Mouse (Mus musculus): Measurements from ENCODE around the gene Sel1l3. TPM values are rescaled to one million over a fixed set of nuclear protein-coding genes. Genes with fewer than 3 reads are reported as not detected.

Sel1l3 gene
- polyA plus RNA-seq, 1 experiment from 2014 or later = 5.6 TPM

GRCm38 (mm10) chr5:53208731-53209130 is 5.0 kb downstream of the Sel1l3 start:
- no peak overlapping the region for H3K4me2 ChIP-seq (ENCODE audit: low read length)
- no peaks in the 10 kb centered on the region for H3K9me3 ChIP-seq (ENCODE audit: control insufficient read depth, low read length)
- peaks cover 12% of the 10 kb centered on the region for H3K4me1 ChIP-seq (ENCODE audit: control insufficient read depth, insufficient read depth, low read depth, low read length)
- H3K36me3 ChIP-seq (ENCODE audit: control insufficient read depth, insufficient read depth, low read length) = no peaks in the 10 kb centered on the region
- 100% methylated on average over 1 of the region's 1 CpGs for WGBS
- no peak overlapping the region for H3K27ac ChIP-seq (ENCODE audit: low read depth, low read length)
- no peak overlapping the region for H3K9ac ChIP-seq (ENCODE audit: low read depth, low read length)
- ATAC-seq = no peak
- H3K4me3 ChIP-seq (ENCODE audit: low read length) = no peak overlapping the region
- no peaks in the 10 kb centered on the region for H3K27me3 ChIP-seq (replicated peaks; ENCODE audit: control insufficient read depth, insufficient read depth, low read length)

DNA sequence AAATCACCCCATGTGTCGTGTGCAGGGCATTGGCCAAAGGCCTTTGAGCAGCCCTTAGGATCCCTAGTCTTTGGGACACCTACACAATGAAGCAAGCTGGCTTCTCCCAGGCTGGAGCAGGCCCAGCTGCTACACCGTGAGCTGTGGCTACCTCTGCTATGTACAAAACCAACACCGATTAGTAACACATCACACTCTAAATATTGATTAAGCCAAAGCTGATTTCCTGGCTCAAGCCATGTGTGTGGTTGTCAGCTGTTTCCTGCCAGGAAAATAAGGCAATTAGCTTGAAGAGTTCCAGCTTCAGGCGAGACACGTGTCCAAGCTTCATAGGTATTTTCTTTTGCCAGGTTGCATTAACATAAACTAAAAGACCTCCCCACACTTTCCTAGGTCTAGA is 7.2 kb downstream of the Sel1l3 start:
- Histone ChIP-seq H3K4me2 (ENCODE audit: low read length) (no peak overlapping the region), H3K9ac (ENCODE audit: low read depth, low read length) (no peak overlapping the region), H3K4me1 (ENCODE audit: control insufficient read depth, insufficient read depth, low read depth, low read length) (peaks cover 3% of the 10 kb centered on the region), H3K36me3 (ENCODE audit: control insufficient read depth, insufficient read depth, low read length) (no peaks in the 10 kb centered on the region), H3K27ac (ENCODE audit: low read depth, low read length) (no peak overlapping the region), H3K4me3 (ENCODE audit: low read length) (no peak overlapping the region), H3K27me3 (replicated peaks; ENCODE audit: control insufficient read depth, insufficient read depth, low read length) (no peaks in the 10 kb centered on the region), H3K9me3 (ENCODE audit: control insufficient read depth, low read length) (no peaks in the 10 kb centered on the region)
- 75% methylated on average over 5 of the region's 5 CpGs for WGBS
- no peak for ATAC-seq

GRCm38 (mm10) chr5:53202748-53203147 is 11.0 kb downstream of the Sel1l3 start:
- H3K9me3 ChIP-seq (ENCODE audit: control insufficient read depth, low read length) = no peaks in the 10 kb centered on the region
- H3K4me3 ChIP-seq (ENCODE audit: low read length) = no peak overlapping the region
- H3K27ac ChIP-seq (ENCODE audit: low read depth, low read length) = no peak overlapping the region
- WGBS = 88% methylated on average over 8 of the region's 8 CpGs
- no peak overlapping the region for H3K4me2 ChIP-seq (ENCODE audit: low read length)
- no peak for ATAC-seq
- H3K36me3 ChIP-seq (ENCODE audit: control insufficient read depth, insufficient read depth, low read length) = no peaks in the 10 kb centered on the region
- H3K4me1 ChIP-seq (ENCODE audit: control insufficient read depth, insufficient read depth, low read depth, low read length) = no peaks in the 10 kb centered on the region
- H3K27me3 ChIP-seq (replicated peaks; ENCODE audit: control insufficient read depth, insufficient read depth, low read length) = no peaks in the 10 kb centered on the region
- H3K9ac ChIP-seq (ENCODE audit: low read depth, low read length) = no peak overlapping the region

- no peak overlapping the region for H3K27ac ChIP-seq (ENCODE audit: low read depth, low read length)
- 0 out of 2 replicates have a peak, but pooled peaks have one; percentile 16 for ATAC-seq
- no peak overlapping the region for H3K4me2 ChIP-seq (ENCODE audit: low read length)
- H3K4me1 ChIP-seq (ENCODE audit: control insufficient read depth, insufficient read depth, low read depth, low read length) = no peaks in the 10 kb centered on the region
- no peaks in the 10 kb centered on the region for H3K9me3 ChIP-seq (ENCODE audit: control insufficient read depth, low read length)
- H3K27me3 ChIP-seq (replicated peaks; ENCODE audit: control insufficient read depth, insufficient read depth, low read length) = no peaks in the 10 kb centered on the region
- H3K36me3 ChIP-seq (ENCODE audit: control insufficient read depth, insufficient read depth, low read length) = no peaks in the 10 kb centered on the region
- 74% methylated on average over 10 of the region's 10 CpGs for WGBS
- no peak overlapping the region for H3K4me3 ChIP-seq (ENCODE audit: low read length)
- H3K9ac ChIP-seq (ENCODE audit: low read depth, low read length) = no peak overlapping the region
These were observed 12.9 kb downstream of the Sel1l3 start for GRCm38 (mm10) chr5:53200825-53201224.

- H3K4me3 ChIP-seq (ENCODE audit: low read length) = no peak overlapping the region
- WGBS = 55% methylated on average over 1 of the region's 1 CpGs
- ATAC-seq = no peak
- no peaks in the 10 kb centered on the region for H3K27me3 ChIP-seq (replicated peaks; ENCODE audit: control insufficient read depth, insufficient read depth, low read length)
- no peaks in the 10 kb centered on the region for H3K9me3 ChIP-seq (ENCODE audit: control insufficient read depth, low read length)
- H3K4me1 ChIP-seq (ENCODE audit: control insufficient read depth, insufficient read depth, low read depth, low read length) = no peaks in the 10 kb centered on the region
- H3K9ac ChIP-seq (ENCODE audit: low read depth, low read length) = no peak overlapping the region
- H3K36me3 ChIP-seq (ENCODE audit: control insufficient read depth, insufficient read depth, low read length) = no peaks in the 10 kb centered on the region
- no peak overlapping the region for H3K4me2 ChIP-seq (ENCODE audit: low read length)
- no peak overlapping the region for H3K27ac ChIP-seq (ENCODE audit: low read depth, low read length)
These were observed 15.3 kb downstream of the Sel1l3 start for GRCm38 (mm10) chr5:53198408-53198807.

GRCm38 (mm10) chr5:53196387-53197088 is 17.2 kb downstream of the Sel1l3 start:
- WGBS = 82% methylated on average over 10 of the region's 10 CpGs
- Histone ChIP-seq H3K4me3 (ENCODE audit: low read length) (no peak overlapping the region), H3K9me3 (ENCODE audit: control insufficient read depth, low read length) (no peaks in the 10 kb centered on the region), H3K4me1 (ENCODE audit: control insufficient read depth, insufficient read depth, low read depth, low read length) (no peaks in the 10 kb centered on the region), H3K4me2 (ENCODE audit: low read length) (no peak overlapping the region), H3K27me3 (replicated peaks; ENCODE audit: control insufficient read depth, insufficient read depth, low read length) (no peaks in the 10 kb centered on the region), H3K27ac (ENCODE audit: low read depth, low read length) (no peak overlapping the region), H3K36me3 (ENCODE audit: control insufficient read depth, insufficient read depth, low read length) (no peaks in the 10 kb centered on the region), H3K9ac (ENCODE audit: low read depth, low read length) (no peak overlapping the region)
- ATAC-seq = peak; percentile 21; the same call in 1 of the 2 replicates

DNA sequence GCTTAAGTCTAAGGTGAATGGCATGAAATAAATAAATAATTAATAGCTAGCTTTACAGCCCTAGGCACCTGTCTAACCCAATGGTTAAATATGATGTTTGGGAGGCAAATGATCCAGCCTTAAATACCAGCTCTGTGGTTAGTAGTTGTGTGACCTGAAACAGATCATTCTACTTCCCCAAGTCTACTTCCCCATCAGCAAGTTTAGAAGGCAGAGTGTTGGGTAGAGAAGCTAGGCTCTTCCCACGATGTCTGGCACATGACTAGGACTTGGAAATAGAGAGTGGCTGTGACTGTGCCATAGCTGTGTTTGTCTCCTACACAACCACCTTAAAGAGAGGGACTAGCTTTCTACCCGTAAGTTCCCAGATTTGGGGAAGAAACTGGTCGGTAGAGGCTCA is 18.9 kb downstream of the Sel1l3 start:
- 96% methylated on average over 3 of the region's 3 CpGs for WGBS
- H3K9ac ChIP-seq (ENCODE audit: low read depth, low read length) = no peak overlapping the region
- no peaks in the 10 kb centered on the region for H3K9me3 ChIP-seq (ENCODE audit: control insufficient read depth, low read length)
- H3K36me3 ChIP-seq (ENCODE audit: control insufficient read depth, insufficient read depth, low read length) = no peaks in the 10 kb centered on the region
- no peaks in the 10 kb centered on the region for H3K27me3 ChIP-seq (replicated peaks; ENCODE audit: control insufficient read depth, insufficient read depth, low read length)
- no peak overlapping the region for H3K4me3 ChIP-seq (ENCODE audit: low read length)
- no peak overlapping the region for H3K27ac ChIP-seq (ENCODE audit: low read depth, low read length)
- no peaks in the 10 kb centered on the region for H3K4me1 ChIP-seq (ENCODE audit: control insufficient read depth, insufficient read depth, low read depth, low read length)
- no peak for ATAC-seq
- H3K4me2 ChIP-seq (ENCODE audit: low read length) = no peak overlapping the region

DNA sequence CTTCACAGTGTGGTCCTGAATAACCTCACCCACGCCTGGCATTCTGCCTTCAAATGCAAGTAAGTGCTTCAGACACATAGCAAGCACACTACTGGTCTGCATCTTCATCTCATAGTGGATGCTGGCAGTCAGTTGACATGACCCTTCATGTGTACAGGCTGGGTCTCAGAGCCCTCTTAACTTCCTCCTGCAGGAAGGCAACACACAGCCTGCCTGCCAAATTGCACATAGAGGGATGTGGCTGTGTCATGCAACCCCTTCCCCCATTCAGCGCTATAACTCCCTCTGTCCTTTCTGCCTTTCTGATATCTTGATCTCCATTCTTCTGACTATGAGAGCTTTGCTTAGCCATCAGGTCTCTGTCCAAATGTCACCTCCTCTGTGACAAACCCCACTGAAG is 19.3 kb downstream of the Sel1l3 start:
- no peaks in the 10 kb centered on the region for H3K4me1 ChIP-seq (ENCODE audit: control insufficient read depth, insufficient read depth, low read depth, low read length)
- H3K36me3 ChIP-seq (ENCODE audit: control insufficient read depth, insufficient read depth, low read length) = no peaks in the 10 kb centered on the region
- H3K4me2 ChIP-seq (ENCODE audit: low read length) = no peak overlapping the region
- H3K9ac ChIP-seq (ENCODE audit: low read depth, low read length) = no peak overlapping the region
- 87% methylated on average over 2 of the region's 2 CpGs for WGBS
- no peak overlapping the region for H3K27ac ChIP-seq (ENCODE audit: low read depth, low read length)
- ATAC-seq = no peak
- H3K9me3 ChIP-seq (ENCODE audit: control insufficient read depth, low read length) = no peaks in the 10 kb centered on the region
- H3K27me3 ChIP-seq (replicated peaks; ENCODE audit: control insufficient read depth, insufficient read depth, low read length) = no peaks in the 10 kb centered on the region
- H3K4me3 ChIP-seq (ENCODE audit: low read length) = no peak overlapping the region

DNA sequence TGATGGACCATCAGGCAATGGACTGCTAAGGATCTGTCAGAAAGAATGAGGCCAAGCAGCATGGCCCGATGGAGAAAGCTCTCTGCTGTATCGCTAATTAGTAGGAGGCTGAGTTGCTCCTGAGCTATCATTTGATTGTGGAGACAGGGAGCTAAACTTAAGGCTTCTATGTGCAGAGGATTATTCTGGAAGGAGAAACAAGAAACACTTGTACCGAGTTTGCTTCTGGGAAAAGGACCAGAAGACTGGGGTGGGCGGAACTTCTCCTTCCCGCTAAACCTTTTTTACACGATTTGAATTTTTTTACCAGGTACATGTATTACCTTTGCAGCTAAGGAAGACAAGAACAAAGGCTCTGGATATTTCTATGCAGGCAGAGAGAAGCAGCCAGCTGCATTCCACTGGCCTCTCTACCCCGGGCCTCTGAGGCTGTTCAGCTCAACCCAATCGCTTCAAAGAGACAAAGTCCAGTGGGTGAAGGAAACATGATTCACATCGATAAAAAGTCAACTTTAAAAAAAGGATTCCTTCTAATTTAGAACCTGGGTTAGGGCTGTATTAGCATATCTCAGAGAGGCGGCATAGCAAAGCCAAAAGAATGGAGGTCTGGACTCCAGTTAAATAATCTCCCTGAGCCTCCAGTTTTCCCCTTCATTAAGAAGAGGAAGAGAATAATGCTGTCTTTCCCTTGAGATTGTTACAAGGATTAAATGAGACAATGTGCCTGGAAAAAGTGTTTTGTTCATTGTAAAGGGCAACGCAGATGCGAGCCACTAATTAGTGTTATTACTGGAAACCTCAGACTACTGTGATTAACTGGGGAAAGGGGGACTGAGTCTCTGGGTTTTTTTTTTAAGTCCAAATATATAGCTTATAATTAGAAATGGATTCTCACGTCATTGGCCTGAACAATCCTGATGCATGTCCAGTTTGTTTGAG is 20.4 kb downstream of the Sel1l3 start:
- Histone ChIP-seq H3K9ac (ENCODE audit: low read depth, low read length) (no peak overlapping the region), H3K27me3 (replicated peaks; ENCODE audit: control insufficient read depth, insufficient read depth, low read length) (no peaks in the 10 kb centered on the region), H3K27ac (ENCODE audit: low read depth, low read length) (no peak overlapping the region), H3K4me2 (ENCODE audit: low read length) (no peak overlapping the region), H3K4me3 (ENCODE audit: low read length) (no peak overlapping the region), H3K9me3 (ENCODE audit: control insufficient read depth, low read length) (no peaks in the 10 kb centered on the region), H3K36me3 (ENCODE audit: control insufficient read depth, insufficient read depth, low read length) (no peaks in the 10 kb centered on the region), H3K4me1 (ENCODE audit: control insufficient read depth, insufficient read depth, low read depth, low read length) (no peaks in the 10 kb centered on the region)
- no peak for ATAC-seq
- WGBS = 71% methylated on average over 13 of the region's 13 CpGs
